Mouse (Mus musculus) forebrain, embryonic 11.5 days (tissue): ENCODE measurements around the gene Fbxw2. TPM values are rescaled to one million over a fixed set of nuclear protein-coding genes. Genes with fewer than 3 reads are reported as not detected.
"Not testable (repeated sequence)": the region's sequence is repeated elsewhere in the genome, so short reads cannot be mapped to it uniquely, and the experiment has no call there.

Experiments used
- ATAC-seq: fragments of 200-750 bp; cut with Nextera tagmentation; replicated peaks from 2 replicates; pipeline ENCODE4 v1.8.0; 2017; ENCODE audit warnings: moderate TSS enrichment; ENCODE audit not compliant: low FRiP score
- DNase-seq: peaks from one replicate; pipeline ENCODE4 v3.0.0-alpha.2; 2017; ENCODE audit warnings: low spot score
- H3K27ac ChIP-seq: fragments of 300-500 bp; sonication (generic); 2 replicates; pipeline ENCODE4 v1.5.1; 2014; ENCODE audit warnings: low read depth, low read length
- H3K27me3 ChIP-seq: fragments of 300-500 bp; sonication (generic); 2 replicates; pipeline ENCODE4 v1.6.1; 2014; ENCODE audit warnings: mild to moderate bottlenecking, low read length, mixed read lengths; ENCODE audit not compliant: control insufficient read depth, insufficient read depth
- H3K36me3 ChIP-seq: fragments of 300-500 bp; sonication (generic); 2 replicates; pipeline ENCODE4 v1.6.1; 2014; ENCODE audit warnings: mild to moderate bottlenecking, low read length, moderate library complexity, mixed read lengths; ENCODE audit not compliant: control insufficient read depth, insufficient read depth
- H3K4me1 ChIP-seq: fragments of 300-500 bp; sonication (generic); replicated peaks from 2 replicates; pipeline ENCODE4 v1.6.1; 2014; ENCODE audit warnings: low read length, mixed read lengths; ENCODE audit not compliant: control insufficient read depth, insufficient read depth
- H3K4me2 ChIP-seq: fragments of 300-500 bp; sonication (generic); 2 replicates; pipeline ENCODE4 v1.6.1; 2014; ENCODE audit warnings: low read depth, mild to moderate bottlenecking, low read length, moderate library complexity, mixed read lengths; ENCODE audit not compliant: severe bottlenecking
- H3K4me3 ChIP-seq: fragments of 300-500 bp; sonication (generic); 2 replicates; pipeline ENCODE4 v1.5.1; 2014; ENCODE audit warnings: low read depth, low read length
- H3K9ac ChIP-seq: fragments of 300-500 bp; sonication (generic); 2 replicates; pipeline ENCODE4 v1.6.1; 2014; ENCODE audit warnings: low read length
- H3K9me3 ChIP-seq: fragments of 300-500 bp; sonication (generic); 2 replicates; pipeline ENCODE4 v1.6.1; 2016; ENCODE audit warnings: low read length, mixed read lengths; ENCODE audit not compliant: control insufficient read depth
- WGBS: fragments of 180-500 bp; shearing (Covaris S2); extraction: QIAGEN DNeasy Blood & Tissue Kit; methylation state at CpG from one replicate; pipeline ENCODE4 v1.1.7; 2014; 5-methylcytosine and 5-hydroxymethylcytosine counted together
- polyA plus RNA-seq: library from polyadenylated mRNA; unstranded; fragments of >200 nt; fragmentation: Nextera tagmentation; extraction: Ambion mirVana; gene quantifications from 2 replicates; pipeline ENCODE4 v1.2.1, GENCODE M21; 2014

The Fbxw2 gene
- polyA plus RNA-seq, 1 experiment from 2014 or later: 81.2 TPM

GRCm38 (mm10) chr2:34762174-34762573 lies 63.9 kb downstream of the Fbxw2 start:
- DNase-seq (no peak), ATAC-seq (no peak)
- Histone ChIP-seq H3K27me3 (no peaks in the 10 kb centered on the region), H3K4me3 (no peak overlapping the region), H3K9me3 (no peaks in the 10 kb centered on the region; the same call in 1 of the 2 replicates), H3K27ac (no peak overlapping the region), H3K36me3 (no peaks in the 10 kb centered on the region), H3K9ac (no peak overlapping the region), H3K4me2 (no peak overlapping the region), H3K4me1 (no peaks in the 10 kb centered on the region)
- WGBS: 88% methylated on average over 2 of the region's 2 CpGs

- H3K9ac ChIP-seq, H3K27ac ChIP-seq, H3K4me2 ChIP-seq, H3K36me3 ChIP-seq, H3K9me3 ChIP-seq, DNase-seq, H3K4me1 ChIP-seq, ATAC-seq, H3K4me3 ChIP-seq, H3K27me3 ChIP-seq: not testable (repeated sequence)
- WGBS: 85% methylated on average over 5 of the region's 5 CpGs
Measured at GRCm38 (mm10) chr2:34761272-34761671, 64.8 kb downstream of the Fbxw2 start.

GRCm38 (mm10) chr2:34757341-34757740 lies 68.8 kb downstream of the Fbxw2 start:
- Histone ChIP-seq H3K4me3 (no peak overlapping the region), H3K4me1 (0 out of 2 replicates have a peak, but pooled peaks cover 2% of the 10 kb centered on the region), H3K9ac (no peak overlapping the region), H3K27me3 (no peaks in the 10 kb centered on the region), H3K9me3 (no peaks in the 10 kb centered on the region), H3K27ac (no peak overlapping the region), H3K4me2 (no peak overlapping the region), H3K36me3 (no peaks in the 10 kb centered on the region)
- DNase-seq: no peak
- 57% methylated on average over 1 of the region's 1 CpGs for whole genome bisulfite sequencing
- ATAC-seq: no peak

GRCm38 (mm10) chr2:34754551-34755358 lies 71.4 kb downstream of the Fbxw2 start, which contains the start of gene Gapvd1:
Gene Gapvd1, minus strand, starts transcription at chr2:34755232.
- Histone ChIP-seq H3K4me3 (peak within 1 kb of the TSS; percentile 99), H3K9me3 (no peaks in the 10 kb centered on the region), H3K4me1 (0 out of 2 replicates have a peak, but pooled peaks cover 2% of the 10 kb centered on the region), H3K36me3 (no peaks in the 10 kb centered on the region), H3K9ac (peak within 1 kb of the TSS; percentile 93), H3K27ac (peak within 1 kb of the TSS; percentile 87), H3K4me2 (peak within 1 kb of the TSS; percentile 57), H3K27me3 (no peaks in the 10 kb centered on the region)
- ATAC-seq (no peak), DNase-seq (peak; percentile 59)
- 1% methylated on average over 14 of the region's 14 CpGs for WGBS

Other genes with a start within 250 kb of the Fbxw2 start
- gene Gapvd1, start 71.1 kb downstream of the Fbxw2 start, polyA plus RNA-seq: 103 and 106 TPM in 2 replicates
- 731 and 789 TPM in 2 replicates for gene Hspa5, start 54.3 kb downstream of the Fbxw2 start, polyA plus RNA-seq
- gene Rabepk, start 26.4 kb downstream of the Fbxw2 start, polyA plus RNA-seq: 29.9 and 33.7 TPM in 2 replicates
- not detected in 2 replicates for gene Gm34653, start 6.7 kb upstream of the Fbxw2 start, polyA plus RNA-seq
- gene Cutal, start 48.1 kb upstream of the Fbxw2 start, polyA plus RNA-seq: not detected in 2 replicates
- 117 and 127 TPM in 2 replicates for gene Psmd5, start 48.7 kb upstream of the Fbxw2 start, polyA plus RNA-seq
- gene Phf19, start 87.7 kb upstream of the Fbxw2 start, polyA plus RNA-seq: 4.4 and 6.5 TPM in 2 replicates
- 0.33 and 0.37 TPM in 2 replicates for gene Traf1, start 135.5 kb upstream of the Fbxw2 start, polyA plus RNA-seq
- gene Hc, start 235.1 kb upstream of the Fbxw2 start, polyA plus RNA-seq: 0.76 and 1.6 TPM in 2 replicates